Mouse (Mus musculus) lung, postnatal 10 days (tissue): ENCODE measurements around the gene Atg5.
"Not testable (repeated sequence)": the region's sequence is repeated elsewhere in the genome, so short reads cannot be mapped to it uniquely, and the experiment has no call there.

ENCODE experiments used
- DNase-seq: peaks from one replicate; pipeline ENCODE4 v3.0.0; 2021

Gene Atg5

GRCm38 (mm10) chr10:44316280-44317270 is 48.4 kb downstream of the Atg5 start:
- DNase-seq, result peak; percentile 69

- peak; percentile 38 for DNase-seq
Measured at GRCm38 (mm10) chr10:44322166-44322565, 54.0 kb downstream of the Atg5 start.

- peak; percentile 11 for DNase-seq
Measured at GRCm38 (mm10) chr10:44323070-44323775, 55.1 kb downstream of the Atg5 start.

- DNase-seq, result no peak
Measured at GRCm38 (mm10) chr10:44323836-44324235, 55.7 kb downstream of the Atg5 start.

- DNase-seq, result no peak
Measured at GRCm38 (mm10) chr10:44325551-44326500, 57.7 kb downstream of the Atg5 start.

GRCm38 (mm10) chr10:44327057-44327456 is 58.9 kb downstream of the Atg5 start:
- no peak for DNase-seq

GRCm38 (mm10) chr10:44328347-44328746 is 60.2 kb downstream of the Atg5 start:
- DNase-seq, result peak; percentile 69

GRCm38 (mm10) chr10:44330717-44331116 is 62.6 kb downstream of the Atg5 start:
- no peak for DNase-seq

GRCm38 (mm10) chr10:44331469-44331868 is 63.3 kb downstream of the Atg5 start:
- DNase-seq, result no peak

- DNase-seq, result not testable (repeated sequence)
Measured at GRCm38 (mm10) chr10:44332656-44333055, 64.5 kb downstream of the Atg5 start.

GRCm38 (mm10) chr10:44336641-44337382 is 68.7 kb downstream of the Atg5 start:
- not testable (repeated sequence) for DNase-seq

- no peak for DNase-seq
Measured at GRCm38 (mm10) chr10:44338571-44338970, 70.4 kb downstream of the Atg5 start.

GRCm38 (mm10) chr10:44339326-44339725 is 71.2 kb downstream of the Atg5 start:
- DNase-seq, result no peak

GRCm38 (mm10) chr10:44340928-44341327 is 72.8 kb downstream of the Atg5 start:
- DNase-seq, result no peak

GRCm38 (mm10) chr10:44341826-44342521 is 73.8 kb downstream of the Atg5 start:
- DNase-seq, result no peak

- DNase-seq, result no peak
Measured at GRCm38 (mm10) chr10:44343351-44343750, 75.2 kb downstream of the Atg5 start.

GRCm38 (mm10) chr10:44347549-44348172 is 79.5 kb downstream of the Atg5 start:
- DNase-seq, result no peak

- DNase-seq, result no peak
Measured at GRCm38 (mm10) chr10:44348474-44349415, 80.6 kb downstream of the Atg5 start.

- no peak for DNase-seq
Measured at GRCm38 (mm10) chr10:44353467-44353866, 85.3 kb downstream of the Atg5 start.

- no peak for DNase-seq
Measured at GRCm38 (mm10) chr10:44354393-44354792, 86.2 kb downstream of the Atg5 start.
